In genomic region chr2:49372586-49372985, GRCm38 (mm10) we compare ENCODE assay signal across 21 mouse cellular contexts.
"Had no signal": no experiment of that assay in that cellular context is flagged by ENCODE, and none has a peak within 500 bp of the region (broad histone marks: within the 10 kb centered on the region; RNA-seq: fewer than 3 reads in every experiment).

No protein-coding gene starts in this region.

- H3K36me3 ChIP-seq: limb, embryonic 12.5 days; limb, embryonic 15.5 days; lung, embryonic 15.5 days; midbrain, embryonic 12.5 days; neural tube, embryonic 13.5 days had no signal

- H3K4me2 ChIP-seq: limb, embryonic 12.5 days; limb, embryonic 15.5 days; liver, embryonic 11.5 days; lung, embryonic 15.5 days; midbrain, embryonic 12.5 days; neural tube, embryonic 13.5 days had no signal

- ATAC-seq: liver, postnatal 0 days; midbrain, embryonic 16.5 days had no signal

- H3K27me3 ChIP-seq: limb, embryonic 12.5 days; limb, embryonic 15.5 days; lung, embryonic 15.5 days; midbrain, embryonic 12.5 days; neural tube, embryonic 13.5 days had no signal

- DNase-seq: kidney, adult 18-20 months; kidney, adult 9 months; kidney, postnatal 14 days; kidney, postnatal 4 days; left cerebral cortex, postnatal 4 days; liver, postnatal 0 days; lung, postnatal 36 days; retina, postnatal 1 day; right cerebral cortex, postnatal 25 days; thymus, adult 18-20 months; thymus, postnatal 36 days had no signal

- H3K27ac ChIP-seq: limb, embryonic 12.5 days; limb, embryonic 15.5 days; liver, embryonic 14.5 days; lung, embryonic 15.5 days; midbrain, embryonic 12.5 days; neural tube, embryonic 13.5 days had no signal

- H3K9ac ChIP-seq: limb, embryonic 12.5 days; limb, embryonic 15.5 days; liver, embryonic 14.5 days; liver, postnatal 0 days; lung, embryonic 15.5 days; midbrain, embryonic 12.5 days; neural tube, embryonic 13.5 days had no signal

- H3K4me1 ChIP-seq: limb, embryonic 12.5 days; limb, embryonic 15.5 days; megakaryocyte, embryonic 14.5 days; midbrain, embryonic 12.5 days; neural tube, embryonic 13.5 days had no signal

- H3K4me3 ChIP-seq: limb, embryonic 12.5 days; limb, embryonic 15.5 days; lung, embryonic 15.5 days; megakaryocyte, embryonic 14.5 days; midbrain, embryonic 12.5 days; myocyte; neural tube, embryonic 13.5 days had no signal

- H3K9me3 ChIP-seq: limb, embryonic 12.5 days; limb, embryonic 15.5 days; lung, embryonic 15.5 days; midbrain, embryonic 12.5 days; neural tube, embryonic 13.5 days had no signal
